Mouse (Mus musculus) hindbrain, embryonic 16.5 days (tissue): Measurements from ENCODE around the gene AC153137.1. TPM values are rescaled to one million over a fixed set of nuclear protein-coding genes. Genes with fewer than 3 reads are reported as not detected.
"Not testable (repeated sequence)": the region's sequence is repeated elsewhere in the genome, so short reads cannot be mapped to it uniquely, and the experiment has no call there.

Source experiments
- ATAC-seq: fragments of 200-750 bp; cut with Nextera tagmentation; 2 replicates; pipeline ENCODE4 v1.8.0; 2017; ENCODE audit warnings: moderate TSS enrichment, moderate library complexity
- H3K27ac ChIP-seq: fragments of 300-500 bp; sonication (generic); 2 replicates; pipeline ENCODE4 v1.5.1; 2014; ENCODE audit warnings: low read depth, mild to moderate bottlenecking, control low read depth, low read length, moderate library complexity
- H3K27me3 ChIP-seq: fragments of 300-500 bp; sonication (generic); replicated peaks from 2 replicates; pipeline ENCODE4 v1.6.1; 2014; ENCODE audit warnings: low read length; ENCODE audit not compliant: control insufficient read depth, insufficient read depth
- H3K36me3 ChIP-seq: fragments of 300-500 bp; sonication (generic); 2 replicates; pipeline ENCODE4 v1.6.1; 2014; ENCODE audit warnings: mild to moderate bottlenecking, low read length, moderate library complexity, mixed read lengths; ENCODE audit not compliant: control insufficient read depth, insufficient read depth
- H3K4me1 ChIP-seq: fragments of 300-500 bp; sonication (generic); 2 replicates; pipeline ENCODE4 v1.6.1; 2014; ENCODE audit warnings: low read depth, low read length; ENCODE audit not compliant: control insufficient read depth, insufficient read depth
- H3K4me2 ChIP-seq: fragments of 300-500 bp; sonication (generic); 2 replicates; pipeline ENCODE4 v1.6.1; 2014; ENCODE audit warnings: mild to moderate bottlenecking, low read length, control low read depth, moderate library complexity
- H3K4me3 ChIP-seq: fragments of 300-500 bp; sonication (generic); 2 replicates; pipeline ENCODE4 v1.5.1; 2014; ENCODE audit warnings: mild to moderate bottlenecking, low read length, control low read depth, moderate library complexity
- H3K9ac ChIP-seq: fragments of 300-500 bp; sonication (generic); 2 replicates; pipeline ENCODE4 v1.6.1; 2014; ENCODE audit warnings: low read depth, mild to moderate bottlenecking, control low read depth, low read length, moderate library complexity
- H3K9me3 ChIP-seq: fragments of 300-500 bp; sonication (generic); 2 replicates; pipeline ENCODE4 v1.6.1; 2014; ENCODE audit warnings: mild to moderate bottlenecking, low read length, moderate library complexity; ENCODE audit not compliant: control insufficient read depth
- WGBS: fragments of 180-500 bp; shearing (Covaris S2); extraction: QIAGEN DNeasy Blood & Tissue Kit; methylation state at CpG from one replicate; pipeline ENCODE4 v1.1.7; 2014; 5-methylcytosine and 5-hydroxymethylcytosine counted together
- polyA plus RNA-seq: library from polyadenylated mRNA; unstranded; fragments of >200 nt; fragmentation: Nextera tagmentation; extraction: Ambion mirVana; gene quantifications from 2 replicates; pipeline ENCODE4 v1.2.1, GENCODE M21; 2015

Gene AC153137.1
- polyA plus RNA-seq = not detected in 2 replicates

DNA sequence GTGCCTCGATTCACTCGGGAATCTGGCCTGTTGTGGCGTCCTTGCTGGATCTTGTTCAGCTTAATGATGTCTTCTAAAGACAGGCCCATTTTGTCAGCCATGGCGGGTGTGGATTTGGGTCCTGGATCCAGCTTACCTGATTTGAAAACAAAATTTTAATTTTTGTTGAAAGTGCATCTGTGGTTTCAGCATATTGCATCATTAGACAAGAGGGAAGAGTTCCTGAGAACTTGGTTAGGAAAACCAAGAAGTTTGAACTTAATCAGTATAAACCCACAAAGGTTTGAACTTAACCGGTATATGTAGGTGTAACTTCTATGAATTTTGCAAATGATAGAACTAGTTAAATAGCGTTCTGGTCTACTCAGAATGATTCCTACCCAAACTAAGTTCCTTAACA lies at the start of gene AC153137.1:
AC153137.1 (minus strand) TSS at position 101 of the 400 bp plus-strand sequence.
- H3K27ac ChIP-seq, ATAC-seq, H3K27me3 ChIP-seq, H3K9ac ChIP-seq, H3K36me3 ChIP-seq, H3K4me1 ChIP-seq, H3K9me3 ChIP-seq, H3K4me3 ChIP-seq, H3K4me2 ChIP-seq: not testable (repeated sequence)
- WGBS = 96% methylated on average over 5 of the region's 6 CpGs

DNA sequence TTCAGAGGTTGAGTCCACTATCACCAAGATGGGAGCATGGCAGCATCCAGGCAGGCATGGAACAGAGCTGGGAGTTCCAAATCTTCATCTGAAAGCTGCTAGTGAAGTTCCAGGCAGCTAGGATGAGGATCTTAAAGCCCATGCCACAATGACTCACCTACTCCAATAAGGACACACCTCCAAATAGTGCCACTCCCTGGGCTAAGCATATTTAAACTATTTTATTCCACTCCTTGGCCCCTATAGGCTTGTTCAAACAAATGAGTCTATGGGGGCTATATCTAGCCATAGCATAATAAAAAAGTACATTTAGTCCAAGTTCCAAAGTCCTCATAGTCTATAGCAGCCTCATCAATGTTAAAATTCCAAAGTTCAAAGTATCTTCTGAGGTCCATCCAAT lies 45.4 kb upstream of the AC153137.1 start:
- Histone ChIP-seq H3K4me1 (no peaks in the 10 kb centered on the region), H3K27ac (no peak overlapping the region), H3K27me3 (no peaks in the 10 kb centered on the region), H3K9me3 (no peaks in the 10 kb centered on the region), H3K4me3 (no peak overlapping the region), H3K36me3 (no peaks in the 10 kb centered on the region), H3K4me2 (no peak overlapping the region), H3K9ac (no peak overlapping the region)
- no peak for ATAC-seq

DNA sequence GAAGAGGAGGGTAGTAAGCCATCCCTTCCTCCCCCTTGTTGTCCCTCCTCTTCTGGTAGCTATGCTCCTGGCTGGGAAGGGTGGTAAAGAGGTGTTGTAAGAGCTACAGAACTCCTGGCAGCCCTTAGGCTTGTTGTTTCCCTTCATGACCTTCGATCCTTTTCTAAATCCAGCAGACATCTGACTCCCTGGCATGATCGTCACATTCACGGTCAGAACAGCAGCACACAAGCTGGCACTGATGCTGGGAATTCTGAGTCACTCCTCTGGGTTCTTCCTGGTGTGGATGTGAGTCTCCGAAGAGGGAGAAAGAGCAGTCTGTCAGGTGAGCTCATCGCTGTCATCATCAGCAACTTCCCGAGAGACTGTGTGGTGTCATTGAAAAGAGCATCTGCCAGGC lies 41.5 kb upstream of the AC153137.1 start:
- H3K4me2 ChIP-seq = no peak overlapping the region
- no peak overlapping the region for H3K4me3 ChIP-seq
- no peaks in the 10 kb centered on the region for H3K9me3 ChIP-seq
- WGBS = 85% methylated on average over 6 of the region's 6 CpGs
- no peak for ATAC-seq
- no peak overlapping the region for H3K9ac ChIP-seq
- H3K27me3 ChIP-seq = no peaks in the 10 kb centered on the region
- no peaks in the 10 kb centered on the region for H3K36me3 ChIP-seq
- no peaks in the 10 kb centered on the region for H3K4me1 ChIP-seq
- H3K27ac ChIP-seq = no peak overlapping the region

DNA sequence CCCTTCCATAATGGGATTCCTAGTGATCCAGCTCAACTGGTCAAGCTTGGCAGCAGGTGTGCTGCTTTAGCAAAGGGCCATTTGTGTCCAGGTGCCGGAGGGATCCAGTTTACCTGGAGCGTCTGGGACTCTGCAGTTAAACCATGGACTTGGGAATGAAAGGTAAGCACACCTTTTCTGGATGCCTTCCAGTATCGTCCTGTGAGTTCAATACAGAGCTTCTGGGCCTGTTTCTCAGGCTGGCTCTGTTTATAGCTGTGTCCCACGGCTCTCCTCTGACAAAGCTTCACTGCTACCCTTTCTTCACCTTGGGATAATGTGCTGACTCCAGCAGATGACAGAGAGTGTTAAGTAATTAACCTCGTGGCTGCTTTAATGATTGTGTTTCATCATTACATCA lies 39.6 kb upstream of the AC153137.1 start:
- Histone ChIP-seq H3K4me2 (no peak overlapping the region), H3K4me3 (no peak overlapping the region), H3K27ac (no peak overlapping the region), H3K9ac (no peak overlapping the region), H3K27me3 (no peaks in the 10 kb centered on the region), H3K36me3 (no peaks in the 10 kb centered on the region), H3K4me1 (no peaks in the 10 kb centered on the region), H3K9me3 (no peaks in the 10 kb centered on the region)
- no peak for ATAC-seq
- 82% methylated on average over 5 of the region's 5 CpGs for WGBS

DNA sequence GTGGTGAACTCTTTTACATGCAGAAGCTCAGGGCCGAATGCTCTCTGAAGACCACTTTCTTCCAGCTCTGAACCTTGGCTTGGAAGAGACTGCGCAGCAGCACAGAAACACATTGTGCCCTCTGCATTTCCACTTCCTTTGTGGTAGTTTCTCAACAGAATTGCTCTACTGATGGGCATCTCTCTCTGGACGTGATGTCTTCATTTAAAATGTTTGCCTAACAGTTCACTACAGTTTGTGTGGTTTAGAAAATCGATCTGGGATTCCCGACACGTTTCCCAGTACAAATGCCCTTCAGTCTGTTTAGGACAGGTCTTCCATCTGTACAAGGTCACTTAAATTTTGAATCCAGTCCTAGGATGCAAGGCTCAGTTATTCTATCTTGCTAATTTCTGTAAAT lies 38.3 kb upstream of the AC153137.1 start:
- no peak for ATAC-seq
- H3K27me3 ChIP-seq = no peaks in the 10 kb centered on the region
- H3K36me3 ChIP-seq = no peaks in the 10 kb centered on the region
- no peak overlapping the region for H3K9ac ChIP-seq
- H3K4me3 ChIP-seq = no peak overlapping the region
- H3K4me2 ChIP-seq = no peak overlapping the region
- WGBS = 82% methylated on average over 6 of the region's 6 CpGs
- H3K9me3 ChIP-seq = no peaks in the 10 kb centered on the region
- no peaks in the 10 kb centered on the region for H3K4me1 ChIP-seq
- H3K27ac ChIP-seq = no peak overlapping the region

DNA sequence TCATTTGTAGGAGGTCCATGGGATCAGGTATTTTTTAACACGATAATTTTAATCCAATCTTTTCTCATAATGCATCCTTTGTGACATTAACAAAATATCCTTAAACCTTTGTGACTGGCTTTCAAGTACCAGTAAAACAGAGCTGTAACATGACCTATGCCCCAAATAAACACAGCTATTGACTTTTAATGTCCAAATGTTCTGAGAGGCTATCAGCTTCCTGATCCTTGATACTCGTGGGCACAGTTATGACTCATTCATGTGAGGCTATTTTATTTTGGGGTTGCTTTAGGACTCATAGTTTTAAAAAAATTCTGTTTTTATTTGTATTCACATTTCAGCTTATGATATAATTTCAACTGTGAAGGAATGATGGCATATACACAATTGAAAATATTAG lies 37.5 kb upstream of the AC153137.1 start:
- no peak overlapping the region for H3K27ac ChIP-seq
- ATAC-seq = no peak
- no peak overlapping the region for H3K4me3 ChIP-seq
- no peaks in the 10 kb centered on the region for H3K36me3 ChIP-seq
- H3K9me3 ChIP-seq = no peaks in the 10 kb centered on the region
- 78% methylated on average over 2 of the region's 2 CpGs for WGBS
- no peaks in the 10 kb centered on the region for H3K4me1 ChIP-seq
- no peaks in the 10 kb centered on the region for H3K27me3 ChIP-seq
- no peak overlapping the region for H3K9ac ChIP-seq
- H3K4me2 ChIP-seq = no peak overlapping the region

DNA sequence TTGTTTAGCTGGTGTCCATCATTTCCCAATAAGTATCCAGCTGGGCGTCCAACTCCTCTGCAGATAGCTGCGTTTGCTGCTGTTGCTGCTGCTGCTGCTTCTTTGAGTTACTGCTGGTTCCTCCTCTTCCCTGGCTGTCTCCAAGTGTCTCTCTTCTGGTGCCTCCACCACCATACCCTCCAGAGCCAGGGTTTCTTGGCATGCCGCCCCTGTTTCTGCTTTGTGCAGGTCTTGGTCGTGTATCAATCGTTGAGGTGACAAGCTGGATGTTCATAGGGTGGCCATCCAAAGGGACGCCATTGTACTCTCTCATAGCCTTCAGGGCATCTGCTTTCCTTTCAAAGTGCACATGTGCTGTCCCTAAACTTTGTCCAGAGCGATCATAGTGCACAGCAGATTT lies 529 bp downstream of the AC153137.1 start:
- not testable (repeated sequence) for H3K9ac ChIP-seq, H3K4me2 ChIP-seq, H3K27me3 ChIP-seq, H3K36me3 ChIP-seq, ATAC-seq, H3K27ac ChIP-seq, H3K4me3 ChIP-seq, H3K9me3 ChIP-seq, H3K4me1 ChIP-seq
- WGBS = 81% methylated on average over 7 of the region's 7 CpGs

DNA sequence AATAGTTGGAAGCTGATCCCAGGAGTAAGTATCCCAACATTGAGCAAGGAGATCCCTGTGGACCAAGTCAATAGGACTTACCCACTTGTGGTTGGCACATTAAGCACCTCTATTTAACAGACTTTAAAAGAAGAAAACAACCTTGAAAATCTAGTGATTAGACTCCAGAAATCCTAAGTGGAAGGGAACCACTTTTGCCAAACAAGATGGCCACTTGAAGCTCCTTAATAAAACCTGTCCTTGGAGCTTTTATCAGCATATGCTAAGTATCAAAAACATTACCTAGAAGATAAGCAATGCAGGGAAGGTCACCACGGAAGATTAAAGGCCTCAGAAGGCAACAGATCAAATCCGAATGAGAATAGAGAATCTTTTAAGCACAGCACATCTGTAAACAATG lies 26.0 kb downstream of the AC153137.1 start:
- Histone ChIP-seq H3K9ac (no peak overlapping the region), H3K9me3 (no peaks in the 10 kb centered on the region), H3K27ac (no peak overlapping the region), H3K4me2 (no peak overlapping the region), H3K4me1 (peaks cover 14% of the 10 kb centered on the region), H3K4me3 (no peak overlapping the region), H3K27me3 (no peaks in the 10 kb centered on the region), H3K36me3 (no peaks in the 10 kb centered on the region)
- 90% methylated on average over 2 of the region's 2 CpGs for WGBS
- no peak for ATAC-seq

DNA sequence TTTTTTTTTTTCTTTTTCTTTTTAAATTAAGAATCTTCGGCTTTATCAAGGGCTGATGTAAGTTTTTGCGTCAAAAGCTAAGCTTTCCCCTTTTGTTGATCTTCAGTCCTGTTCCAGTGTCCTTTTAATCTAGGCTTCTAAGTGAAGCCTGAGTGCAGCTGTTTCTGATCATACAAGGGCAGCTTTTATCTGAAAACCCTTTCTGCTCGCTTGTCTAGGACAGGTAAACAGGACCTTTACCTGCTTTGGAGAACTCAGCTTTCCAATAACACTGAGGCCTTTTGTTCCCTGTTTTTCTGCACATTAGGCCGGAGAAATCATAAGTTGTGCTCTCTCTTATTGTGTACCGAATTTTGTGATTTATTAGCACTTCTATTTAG lies 27.3 kb downstream of the AC153137.1 start:
- Histone ChIP-seq H3K9me3 (no peaks in the 10 kb centered on the region), H3K27ac (peak overlapping the region; percentile 100), H3K9ac (peak overlapping the region; percentile 89), H3K36me3 (no peaks in the 10 kb centered on the region), H3K27me3 (no peaks in the 10 kb centered on the region), H3K4me1 (peaks cover 17% of the 10 kb centered on the region), H3K4me3 (peak overlapping the region; percentile 80), H3K4me2 (peak overlapping the region; percentile 66)
- WGBS = 42% methylated on average over 5 of the region's 5 CpGs
- ATAC-seq = no peak
